Mouse (Mus musculus) naive thymus-derived CD4-positive, alpha-beta T cell, adult 2 months (primary cell): ENCODE data around the gene Tmem132b.

Experiments
- DNase-seq: peaks from one replicate; pipeline ENCODE4 v3.0.0-alpha.2; 2011; ENCODE audit warnings: low read depth

The Tmem132b gene

DNA sequence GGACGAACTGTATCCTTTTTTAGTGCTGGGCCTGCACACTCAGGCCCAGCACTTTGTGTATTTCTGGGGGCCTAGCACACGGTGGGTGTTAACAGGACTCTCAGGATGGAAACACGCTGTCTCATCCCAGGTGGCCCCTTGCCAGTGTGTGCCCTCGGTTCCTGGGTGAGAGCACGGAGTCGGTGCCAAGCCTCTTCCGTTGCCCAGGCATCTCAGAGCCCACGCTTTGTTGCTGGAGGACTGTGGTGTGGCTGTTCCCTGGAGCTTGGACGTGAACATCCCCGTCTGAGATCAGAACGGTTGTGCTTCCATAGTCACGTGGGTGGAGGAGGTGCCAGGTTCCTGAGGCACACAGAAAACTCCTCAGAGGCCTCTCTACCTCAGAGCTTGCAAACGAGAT is 47.1 kb downstream of the Tmem132b start:
- DNase-seq: no peak

DNA sequence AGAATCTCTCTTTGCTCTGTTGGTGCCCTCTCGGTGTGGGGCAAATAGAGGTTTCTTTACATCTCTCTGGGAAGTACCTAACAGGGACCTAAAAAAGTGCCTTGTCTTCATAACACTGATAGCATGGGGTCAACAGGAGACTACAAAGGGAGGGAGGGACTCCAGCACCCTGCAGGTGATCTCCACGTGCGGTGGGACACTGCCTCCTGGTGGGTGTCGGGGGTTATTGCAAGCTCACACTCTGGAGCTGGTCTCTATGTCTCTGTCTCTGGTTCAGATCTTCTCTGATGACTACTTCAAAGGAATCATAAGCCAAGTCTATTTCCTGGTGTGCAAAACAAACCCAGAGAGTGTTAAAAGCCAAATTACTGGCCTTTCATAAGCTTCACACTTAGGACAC is 47.6 kb downstream of the Tmem132b start:
- no peak for DNase-seq

DNA sequence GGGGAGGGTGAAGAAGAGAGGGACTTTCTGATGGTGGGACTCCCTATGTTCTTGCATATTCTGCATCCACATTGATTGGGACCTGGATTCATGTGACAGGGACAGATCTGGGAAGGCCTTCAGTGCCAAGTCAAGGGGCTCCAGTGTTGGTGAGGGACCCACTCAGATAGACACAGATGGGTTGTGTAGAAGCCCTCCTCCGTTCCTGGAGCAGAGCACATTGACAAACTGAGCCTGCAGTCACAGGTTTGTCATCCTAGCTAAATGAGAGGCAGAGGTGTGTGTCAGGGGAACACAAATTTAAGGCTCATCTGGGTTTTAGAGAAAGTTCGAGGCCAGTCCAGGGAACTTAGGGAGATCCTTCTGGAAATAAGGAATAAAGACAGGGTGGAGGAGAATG is 51.7 kb downstream of the Tmem132b start:
- no peak for DNase-seq

DNA sequence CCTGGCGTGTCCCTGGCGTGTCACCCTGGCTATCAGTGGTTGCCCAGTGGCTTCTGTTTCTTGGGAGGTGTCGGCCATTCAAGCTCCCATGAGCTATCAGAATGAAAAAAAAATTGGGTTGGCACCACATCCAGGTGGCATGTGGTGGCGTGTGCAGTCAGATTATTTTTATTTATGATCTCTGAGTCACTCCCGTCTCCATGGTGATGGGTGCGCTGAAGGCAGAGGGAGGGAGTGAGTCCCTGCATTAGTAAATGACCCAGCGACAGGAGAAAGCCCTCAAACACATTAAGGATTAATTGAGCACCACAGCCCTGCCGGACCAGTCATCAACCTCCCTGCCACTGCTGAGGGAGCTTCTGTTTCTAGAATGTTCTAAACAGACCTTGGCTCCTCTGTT is 52.3 kb downstream of the Tmem132b start:
- DNase-seq: no peak

DNA sequence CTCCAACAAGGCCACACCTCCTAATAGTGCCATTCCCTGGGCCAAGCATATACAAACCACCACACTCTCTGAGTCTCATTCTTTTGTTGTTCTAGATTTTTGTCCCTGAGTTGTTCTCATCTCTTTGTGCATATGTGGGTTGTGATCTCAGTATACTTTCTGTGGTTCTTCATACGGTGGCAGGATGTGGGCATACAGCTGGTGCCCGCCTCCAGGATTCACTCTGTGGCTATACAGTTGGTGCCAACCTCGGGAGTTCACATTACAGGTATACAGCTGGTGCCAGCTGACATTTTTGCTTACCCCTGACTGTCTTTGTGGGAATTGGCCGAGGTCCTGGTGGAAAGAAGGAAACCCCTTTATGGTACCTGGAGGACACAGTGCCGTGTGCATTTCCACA is 53.6 kb downstream of the Tmem132b start:
- DNase-seq: no peak

DNA sequence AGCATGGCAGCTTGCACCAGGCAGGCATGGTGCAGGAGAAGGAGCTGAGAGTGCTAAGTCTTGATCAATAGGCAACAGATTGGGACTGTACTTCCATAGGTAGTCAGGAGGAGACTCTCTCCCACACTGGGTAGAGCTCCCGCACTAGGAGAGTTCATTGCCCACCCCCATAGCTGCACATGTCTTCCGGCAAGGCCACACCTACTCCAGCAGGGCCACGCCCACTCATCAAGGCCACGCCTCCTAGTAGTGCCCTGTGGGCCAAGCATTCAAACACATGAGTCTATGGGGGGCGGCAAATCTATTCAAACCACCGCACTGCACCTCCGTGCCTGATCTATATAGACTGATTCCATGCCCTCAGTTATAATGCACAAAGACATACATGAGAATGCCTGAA is 56.6 kb downstream of the Tmem132b start:
- no peak for DNase-seq

DNA sequence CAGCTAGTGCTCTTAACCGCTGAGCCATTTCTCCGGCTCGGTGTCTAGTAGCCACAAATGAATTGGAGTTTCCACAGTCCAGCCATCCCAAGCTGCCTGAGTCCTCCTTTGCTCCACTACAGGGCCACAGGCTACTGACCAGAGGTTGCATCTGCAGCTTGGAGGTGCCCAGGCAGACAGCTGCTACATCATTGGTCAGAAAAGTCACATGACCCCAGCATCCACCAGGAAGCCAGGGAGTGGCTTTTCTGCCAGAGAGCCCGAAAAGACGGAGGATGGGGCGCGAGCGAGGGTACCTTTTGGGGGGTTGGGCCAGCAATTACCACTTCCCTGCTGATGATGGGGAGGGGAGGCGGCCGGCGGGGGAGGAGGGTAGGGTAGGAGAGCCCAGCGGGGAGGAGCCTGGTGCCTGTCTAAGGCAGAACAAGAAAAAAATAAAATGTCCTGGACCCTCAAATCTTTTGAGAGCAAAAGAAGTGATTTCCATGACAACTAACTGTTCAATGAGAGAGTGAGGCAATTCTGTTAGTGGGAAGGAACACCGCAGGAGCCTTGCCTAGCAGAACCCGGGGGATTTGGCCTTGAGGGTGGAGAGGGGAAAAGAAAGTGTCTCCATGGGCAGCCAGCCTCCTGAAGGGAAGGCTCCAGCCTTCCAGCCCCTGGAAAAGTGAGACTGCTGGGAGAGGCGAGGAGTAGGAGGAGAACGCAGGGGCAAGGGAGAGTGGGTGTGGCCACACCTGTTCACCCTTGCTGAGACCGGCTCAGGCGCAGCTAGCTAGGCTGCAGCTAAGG is 57.5 kb downstream of the Tmem132b start:
- DNase-seq: no peak

DNA sequence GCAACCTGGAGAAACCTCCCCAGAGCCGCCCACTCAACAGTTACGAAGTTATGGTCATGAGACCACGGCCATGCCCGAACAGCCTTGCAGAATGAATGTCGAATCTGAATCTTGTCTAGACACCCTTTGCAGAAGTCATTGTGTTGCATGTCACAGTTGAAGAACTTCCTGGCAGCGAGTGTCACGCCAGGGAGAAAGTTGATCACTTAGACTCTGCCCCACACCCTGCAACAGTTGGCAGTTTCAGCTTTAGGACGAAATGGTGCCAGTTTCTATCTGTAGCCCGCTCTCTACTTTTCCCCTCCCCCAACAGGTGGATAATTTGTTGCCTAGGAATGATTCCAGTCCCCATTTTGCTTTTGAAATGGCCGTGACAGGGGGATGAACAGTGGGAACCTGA is 66.5 kb downstream of the Tmem132b start:
- DNase-seq: no peak

DNA sequence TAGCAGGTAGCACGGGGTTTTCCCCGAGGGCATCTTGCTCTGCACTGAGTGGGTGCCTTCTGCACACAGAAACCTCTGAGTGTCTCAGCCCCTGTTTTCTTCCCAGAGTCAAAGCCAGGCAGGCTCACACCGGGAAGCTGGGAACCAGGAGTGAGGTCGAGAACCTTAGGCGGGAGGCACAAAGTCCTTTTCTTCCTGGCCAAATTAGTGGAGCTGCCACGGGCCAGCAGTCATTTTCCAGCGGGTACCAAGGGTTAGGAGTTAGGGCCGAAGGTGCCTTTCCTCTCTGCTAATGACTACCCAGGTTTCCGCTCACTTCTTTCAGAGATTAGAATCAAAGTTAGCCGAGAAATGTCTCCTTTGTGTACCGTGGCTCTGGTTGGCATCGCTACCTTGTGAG is 75.6 kb downstream of the Tmem132b start:
- DNase-seq: no peak

DNA sequence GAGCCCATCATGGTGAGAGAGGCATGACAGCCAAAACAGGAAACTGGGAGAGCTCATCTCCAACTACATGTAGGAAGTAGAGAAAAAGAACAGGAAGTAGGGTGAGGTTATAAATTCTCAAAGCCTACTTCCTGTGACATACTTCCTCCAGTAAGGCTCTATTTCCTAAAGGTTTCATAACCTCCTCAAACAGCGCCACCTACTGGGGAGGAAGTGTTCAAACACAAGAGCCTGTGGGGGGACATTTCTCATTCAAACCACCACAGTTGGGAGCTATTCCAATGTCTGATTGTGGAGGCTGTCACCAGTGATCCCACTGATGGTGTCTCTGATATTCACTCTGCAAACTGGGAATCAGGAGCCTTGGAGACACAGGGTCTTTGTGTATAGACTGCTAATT is 78.4 kb downstream of the Tmem132b start:
- no peak for DNase-seq

DNA sequence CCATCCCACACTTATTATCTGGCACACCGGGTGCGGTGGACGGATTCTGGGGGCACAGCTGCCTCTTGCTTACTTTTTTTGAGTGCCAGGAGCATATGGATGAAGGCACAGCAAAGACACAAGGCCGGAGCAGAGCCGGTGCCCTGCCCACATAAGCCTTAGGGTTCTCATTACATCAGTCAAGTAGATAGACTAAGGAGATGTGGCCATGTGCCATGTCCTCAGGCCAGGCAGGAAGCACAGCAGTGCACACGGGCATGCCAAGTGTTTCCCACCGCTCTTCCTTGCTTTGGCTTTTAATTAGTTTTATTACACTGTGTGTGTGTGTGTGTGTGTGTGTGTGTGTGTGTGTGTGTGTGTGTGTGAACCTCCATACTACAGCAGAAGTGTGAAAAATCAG is 80.9 kb downstream of the Tmem132b start:
- DNase-seq: no peak

DNA sequence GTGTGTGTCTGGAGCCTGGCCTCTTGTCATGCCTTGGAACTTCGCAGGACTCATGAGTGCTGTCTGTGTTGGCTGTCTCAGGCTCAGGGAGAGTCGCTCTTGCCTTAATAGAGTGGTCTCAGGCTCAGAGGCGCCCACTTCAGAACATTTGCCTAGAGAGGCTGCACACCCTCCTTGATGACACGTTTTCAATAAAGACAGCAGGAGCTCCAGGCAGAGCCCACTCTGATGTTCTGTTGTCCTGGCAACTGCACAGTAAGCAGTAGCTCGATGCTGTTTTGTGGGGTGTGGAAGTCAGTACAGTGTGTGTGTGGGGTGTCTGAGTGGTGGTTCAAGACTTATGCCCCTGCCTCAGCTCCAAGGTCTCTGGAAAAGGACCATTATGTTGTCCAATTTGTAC is 81.6 kb downstream of the Tmem132b start:
- no peak for DNase-seq

DNA sequence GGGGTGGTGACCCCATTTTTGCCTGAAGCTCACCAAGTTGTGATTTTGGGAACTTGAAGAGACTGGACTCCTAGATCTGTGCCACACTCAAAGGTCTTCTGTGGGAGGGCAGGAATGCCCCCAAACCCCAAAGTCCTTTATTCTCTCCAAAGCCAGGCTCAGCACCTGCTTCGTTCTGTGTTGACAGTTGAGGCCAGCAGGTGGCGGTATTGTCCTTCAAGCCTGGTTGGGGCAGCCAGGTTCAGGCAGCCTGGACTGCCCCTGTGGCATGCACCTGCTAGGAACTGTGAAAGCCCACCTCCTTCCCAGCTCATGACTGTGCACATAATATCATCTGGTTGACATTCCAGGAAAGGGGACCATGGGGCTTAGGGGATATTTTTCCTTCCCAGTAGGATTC is 82.8 kb downstream of the Tmem132b start:
- no peak for DNase-seq

DNA sequence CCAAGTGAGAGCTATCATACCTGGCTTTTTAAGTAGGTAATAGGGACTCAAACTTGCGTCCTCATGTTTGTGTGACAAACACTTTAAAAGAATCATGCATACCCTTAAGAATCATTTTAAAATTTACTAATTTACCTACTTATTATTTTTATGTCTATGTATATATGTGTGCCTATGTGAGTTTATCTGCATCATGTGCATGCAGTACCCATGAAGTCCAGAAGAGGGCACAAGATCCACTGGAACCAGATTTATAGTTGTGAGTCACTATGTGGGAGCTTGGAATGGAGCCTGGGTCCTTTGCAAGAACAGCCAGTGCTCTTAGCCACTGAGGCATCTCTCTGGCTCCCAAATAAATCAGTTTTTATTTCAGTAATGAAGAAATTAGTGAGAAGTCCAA is 85.5 kb downstream of the Tmem132b start:
- DNase-seq: no peak

DNA sequence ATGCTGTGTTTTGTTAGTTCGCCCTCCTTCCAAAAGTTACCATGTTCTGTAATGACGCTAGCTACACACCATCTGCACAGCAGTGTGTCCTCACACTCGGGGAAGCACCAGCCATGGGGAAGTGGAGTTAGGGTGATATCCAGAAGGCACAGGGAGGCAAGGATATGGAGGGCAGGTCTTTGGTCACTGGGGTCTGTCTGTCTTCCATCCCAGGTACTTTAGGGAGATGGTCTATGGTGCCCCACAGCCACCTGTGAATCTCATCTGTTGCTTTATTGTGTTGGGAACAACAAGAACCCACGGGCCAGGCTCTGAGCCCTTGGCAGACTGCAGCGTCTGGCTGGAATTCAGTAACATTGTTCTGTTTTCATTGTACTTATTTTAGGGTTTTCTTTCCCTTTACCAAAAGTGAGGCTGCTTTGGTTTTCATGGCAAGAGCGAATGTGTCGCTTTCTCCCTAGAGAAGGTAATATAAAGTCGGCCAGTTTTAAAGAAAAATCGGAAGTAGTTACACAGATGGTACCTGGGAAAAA is 96.3 kb downstream of the Tmem132b start:
- DNase-seq: no peak

DNA sequence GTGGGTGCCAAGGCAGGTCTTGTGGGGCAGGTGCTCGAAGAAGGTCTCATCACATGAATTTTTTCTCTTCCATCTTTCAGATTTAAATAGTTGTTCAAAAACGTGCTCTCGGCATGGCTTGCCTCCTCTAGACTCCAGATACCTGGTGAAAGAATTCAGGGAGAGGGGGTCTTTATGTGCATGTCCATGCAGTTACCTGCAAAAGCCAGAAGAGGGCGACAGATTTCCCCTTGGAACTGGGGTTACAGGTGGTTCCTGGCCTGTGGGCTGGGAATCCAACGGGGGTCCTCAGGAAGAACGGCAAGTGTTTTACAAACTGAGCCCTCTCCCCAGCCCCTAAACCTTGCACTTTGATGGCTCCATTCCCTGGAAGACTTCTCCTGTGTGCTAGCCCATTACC is 103.1 kb downstream of the Tmem132b start:
- DNase-seq: no peak

DNA sequence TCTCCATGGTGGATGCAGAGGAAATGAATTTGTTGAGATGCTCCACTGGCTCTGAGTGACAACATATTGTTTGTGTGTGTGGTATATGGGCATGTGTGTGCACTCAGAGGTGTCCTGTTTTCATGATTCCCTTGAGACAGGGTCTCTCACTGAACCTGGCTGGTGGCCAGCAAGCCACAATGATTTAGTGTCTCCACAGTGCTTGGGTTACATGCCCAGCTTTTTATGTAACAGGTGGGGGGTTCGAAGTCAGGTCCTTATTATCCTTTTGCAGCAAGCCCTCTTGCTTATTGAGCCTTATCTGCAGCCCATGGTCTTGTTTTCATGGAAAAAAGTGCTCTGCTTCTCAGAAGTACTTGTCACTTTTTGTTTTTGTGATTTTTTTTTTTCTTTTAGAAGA is 109.4 kb downstream of the Tmem132b start:
- DNase-seq: no peak

DNA sequence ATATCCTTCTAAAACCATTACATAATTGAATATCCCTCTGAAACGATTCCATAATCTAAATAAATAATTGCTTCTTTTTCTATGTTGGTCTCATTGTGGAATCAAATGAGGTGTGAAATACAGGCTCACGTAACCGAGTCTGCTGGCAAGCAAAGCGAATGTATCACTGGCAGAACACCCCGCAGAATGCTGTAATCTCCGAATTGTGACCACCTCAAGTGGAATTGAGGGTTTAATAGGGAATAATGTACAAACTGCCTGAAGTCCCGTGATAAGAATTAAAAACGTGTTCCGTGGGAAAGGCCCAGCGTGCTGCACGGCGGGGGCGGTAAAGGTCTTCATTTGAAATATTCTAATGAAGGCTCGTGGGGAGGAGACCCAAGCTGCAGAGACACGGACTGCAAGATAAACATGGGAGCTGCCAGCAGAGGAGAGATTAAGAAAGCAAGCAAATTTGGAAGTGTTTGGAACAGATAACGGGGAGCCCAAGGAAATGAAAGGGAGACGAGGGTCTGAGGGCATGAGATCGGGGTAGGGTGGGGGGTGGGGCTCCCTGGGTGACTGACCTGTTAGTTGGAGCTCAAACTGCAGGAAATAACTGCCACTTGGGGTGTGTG is 110.1 kb downstream of the Tmem132b start:
- DNase-seq: no peak

DNA sequence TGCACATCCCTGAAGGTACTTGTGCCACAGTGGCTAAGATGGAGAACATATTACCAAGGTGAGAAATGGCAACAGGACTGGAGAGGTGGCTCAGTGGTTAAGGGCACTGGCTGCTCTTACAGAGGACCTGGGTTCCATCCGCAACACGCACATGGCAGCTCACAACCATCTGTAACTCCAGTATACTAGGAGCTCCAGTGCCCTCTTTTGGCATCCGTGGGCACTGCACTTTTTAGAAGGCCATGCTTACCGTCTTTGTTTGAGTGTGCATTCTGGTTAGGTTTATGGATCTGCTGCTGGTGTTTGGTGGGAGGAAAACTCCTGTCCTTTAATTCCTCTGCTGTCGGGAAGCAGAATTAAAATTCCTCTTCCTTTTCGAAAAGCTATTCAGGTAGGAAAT is 116.7 kb downstream of the Tmem132b start:
- DNase-seq: no peak

DNA sequence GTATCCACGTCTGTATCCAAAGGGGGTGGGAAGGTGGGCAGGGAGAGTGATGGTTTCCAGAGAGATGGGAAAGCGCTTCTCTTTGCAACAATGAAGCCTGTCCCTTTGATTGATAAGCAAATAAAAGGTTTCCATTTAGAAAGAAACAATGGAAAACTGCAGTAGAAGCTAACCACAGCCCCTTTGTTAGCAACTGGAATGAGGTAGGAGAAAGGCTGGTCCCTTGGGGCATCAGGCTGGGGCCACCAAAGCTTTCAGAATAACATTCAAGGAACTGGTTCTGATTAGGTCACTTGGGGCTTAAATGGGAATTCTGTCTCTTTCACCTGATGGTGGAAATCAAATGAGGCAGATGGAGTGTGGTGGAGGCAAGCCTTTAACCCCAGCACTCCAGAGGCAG is 118.4 kb downstream of the Tmem132b start:
- no peak for DNase-seq

DNA sequence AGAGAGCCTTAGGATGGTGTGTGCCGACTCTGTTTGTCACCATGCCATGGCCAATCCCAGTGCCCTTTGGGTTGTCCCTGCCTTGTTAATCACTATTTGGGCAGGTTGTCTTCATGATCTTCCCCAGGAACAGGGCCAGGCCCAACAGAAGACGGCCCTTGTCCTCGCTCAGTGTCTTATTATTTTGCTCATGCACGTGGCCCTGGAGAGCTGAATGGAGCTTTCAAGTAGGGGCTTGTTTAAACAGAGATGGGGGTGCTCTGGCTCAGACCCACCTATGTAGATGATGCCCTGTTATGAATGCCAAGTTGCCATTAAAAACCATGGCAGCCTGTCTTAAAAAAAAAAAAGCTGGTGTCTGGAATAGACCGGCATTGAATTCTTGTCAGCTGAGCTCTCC is 126.5 kb downstream of the Tmem132b start:
- no peak for DNase-seq

DNA sequence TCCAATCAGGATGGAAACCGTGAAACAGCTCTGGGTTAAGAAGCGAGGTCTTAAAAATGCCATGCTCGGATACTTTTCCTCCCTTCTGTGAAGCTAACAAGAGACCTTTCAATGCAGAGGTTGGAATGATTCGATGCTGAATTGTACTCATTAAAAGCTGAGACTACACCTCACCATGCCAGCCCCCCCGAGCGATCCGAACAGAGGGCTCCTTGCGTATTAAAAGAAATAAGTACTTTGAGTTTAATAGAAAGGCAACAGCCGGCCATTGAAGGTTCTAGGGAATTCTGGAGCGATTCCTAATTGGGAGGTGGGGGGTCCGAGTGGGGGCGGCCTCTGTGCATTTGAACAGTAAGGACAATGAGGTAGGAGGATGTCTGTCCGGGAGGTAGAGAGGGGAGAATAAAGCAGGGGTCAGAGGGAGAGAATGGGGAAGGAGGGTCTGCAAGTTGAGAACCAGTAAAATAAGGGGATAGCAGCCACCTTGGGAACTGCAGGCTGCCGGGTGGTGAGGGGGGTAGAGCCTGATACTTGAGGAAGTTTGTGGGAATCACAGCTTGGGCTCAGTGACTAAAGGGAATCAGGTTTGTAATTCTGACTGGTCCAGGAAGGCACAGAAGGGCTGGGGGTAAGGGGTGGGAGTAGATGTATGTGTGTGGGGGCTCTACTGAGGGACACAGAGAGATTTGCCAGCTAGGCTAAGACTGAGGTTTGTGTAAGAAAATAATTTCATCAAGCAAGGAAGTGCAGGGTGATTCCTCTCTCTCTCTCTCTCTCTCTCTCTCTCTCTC is 127.6 kb downstream of the Tmem132b start:
- DNase-seq: no peak

DNA sequence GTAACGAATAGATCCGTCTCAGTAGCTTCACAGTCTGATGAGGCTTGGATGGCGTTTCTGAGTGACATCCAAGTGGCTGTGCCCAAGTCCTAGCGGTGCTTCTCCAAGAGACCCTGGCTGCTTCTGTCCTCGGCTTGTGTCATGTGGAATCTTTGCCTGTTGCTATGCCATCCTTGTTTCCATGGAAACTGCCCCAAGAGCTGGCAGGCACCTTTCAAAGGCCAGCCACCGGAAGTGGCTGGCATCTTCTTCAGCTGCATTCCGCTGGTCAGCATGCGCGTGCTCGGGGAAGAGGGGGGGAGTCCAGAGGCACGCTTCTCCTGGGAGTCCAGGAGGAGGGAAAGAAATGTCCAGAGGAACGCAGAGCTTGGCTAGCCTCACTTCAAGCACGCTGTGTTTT is 144.0 kb downstream of the Tmem132b start:
- no peak for DNase-seq
